Mouse (Mus musculus): ENCODE data around the gene Arcn1. TPM values are rescaled to one million over a fixed set of nuclear protein-coding genes. Genes with fewer than 3 reads are reported as not detected.

Gene Arcn1
- polyA plus RNA-seq, 1 experiment, result 86.7 TPM

DNA sequence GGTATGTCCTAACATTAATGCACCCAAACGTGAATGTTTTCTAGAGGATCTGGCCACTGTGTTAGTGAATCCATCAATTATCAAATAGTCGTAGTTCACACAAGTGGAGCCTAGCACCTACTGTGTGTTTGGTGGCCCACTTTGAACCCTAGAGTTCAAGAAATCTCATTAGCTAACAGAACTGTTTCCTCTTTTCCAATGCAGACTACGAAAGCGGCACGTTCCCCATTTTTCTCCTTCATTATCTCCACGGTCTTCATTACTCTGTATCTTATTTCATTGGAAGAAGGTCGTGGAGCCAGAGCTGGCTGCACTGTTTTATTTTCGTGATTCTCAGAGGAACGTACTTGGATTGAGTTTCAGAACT, 32.3 kb upstream of the Arcn1 start:
- no peak overlapping the region for H3K27ac ChIP-seq (ENCODE audit: insufficient read depth, low read depth, low read length)
- TF ChIP-seq CTCF (IDR thresholded peaks at IDR 0.05; ENCODE audit: low read depth, low read length), result no peak
- H3K4me3 ChIP-seq (ENCODE audit: insufficient read depth, low read length), result peak overlapping the region; percentile 64; the same call in 1 of the 2 replicates
- H3K4me1 ChIP-seq (ENCODE audit: control insufficient read depth, insufficient read depth, low read length), result peaks cover 17% of the 10 kb centered on the region; the same call in 1 of the 2 replicates

DNA sequence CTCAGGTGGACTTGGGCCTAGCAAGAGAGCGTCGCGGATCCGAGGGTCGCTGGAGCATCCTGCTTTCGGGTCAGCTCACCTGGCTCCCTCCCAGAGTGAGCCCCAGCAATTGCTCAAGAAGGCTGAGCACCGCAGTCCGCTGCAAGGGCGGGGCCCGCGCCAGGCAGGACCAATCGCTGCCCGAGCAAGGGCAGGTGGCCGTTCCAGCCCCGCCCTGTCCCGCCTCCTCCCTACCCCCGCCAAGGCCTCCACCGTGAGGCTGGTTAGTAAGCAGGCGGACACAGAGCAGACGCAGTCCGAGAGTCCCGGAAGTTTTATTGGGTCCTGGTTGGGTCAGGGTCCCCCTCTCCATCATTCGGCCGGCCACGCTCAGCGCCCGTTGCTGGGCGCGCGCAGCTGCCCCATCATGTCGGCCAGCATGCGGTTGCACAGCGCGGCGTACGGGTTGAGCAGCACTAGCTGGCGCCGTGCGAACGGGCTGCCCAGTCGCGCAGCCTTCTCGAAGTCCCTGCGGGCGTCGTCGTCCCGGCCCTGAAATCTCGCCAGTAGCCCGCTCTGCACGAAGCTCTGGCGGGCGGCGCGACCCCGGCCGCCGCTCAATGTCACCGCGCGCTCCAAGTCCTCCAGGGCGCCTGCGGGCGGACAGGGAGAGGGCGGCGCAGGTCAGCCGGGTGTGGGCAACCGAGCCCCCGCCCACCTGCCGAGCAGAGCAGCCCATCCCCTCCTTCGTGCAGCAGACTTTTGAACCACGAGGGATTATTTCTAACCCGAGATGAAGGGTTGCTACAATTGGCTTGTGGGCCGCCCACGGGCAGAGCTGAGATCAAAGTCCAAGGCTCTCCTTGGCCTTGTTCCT, 31.7 kb upstream of the Arcn1 start, which contains the start of gene Tmem25:
Tmem25 (minus strand) TSS at position 206 of the 856 bp plus-strand sequence.
- Histone ChIP-seq H3K27ac (ENCODE audit: insufficient read depth, low read depth, low read length) (no peak within 1 kb of the TSS), H3K4me1 (ENCODE audit: control insufficient read depth, insufficient read depth, low read length) (peaks cover 17% of the 10 kb centered on the region; the same call in 1 of the 2 replicates), H3K4me3 (ENCODE audit: insufficient read depth, low read length) (peak within 1 kb of the TSS; percentile 64)
- TF ChIP-seq CTCF (IDR thresholded peaks at IDR 0.05; ENCODE audit: low read depth, low read length) (no peak), POLR2A (IDR thresholded peaks at IDR 0.05; ENCODE audit: borderline replicate concordance, low read depth, low read length) (no peak)

DNA sequence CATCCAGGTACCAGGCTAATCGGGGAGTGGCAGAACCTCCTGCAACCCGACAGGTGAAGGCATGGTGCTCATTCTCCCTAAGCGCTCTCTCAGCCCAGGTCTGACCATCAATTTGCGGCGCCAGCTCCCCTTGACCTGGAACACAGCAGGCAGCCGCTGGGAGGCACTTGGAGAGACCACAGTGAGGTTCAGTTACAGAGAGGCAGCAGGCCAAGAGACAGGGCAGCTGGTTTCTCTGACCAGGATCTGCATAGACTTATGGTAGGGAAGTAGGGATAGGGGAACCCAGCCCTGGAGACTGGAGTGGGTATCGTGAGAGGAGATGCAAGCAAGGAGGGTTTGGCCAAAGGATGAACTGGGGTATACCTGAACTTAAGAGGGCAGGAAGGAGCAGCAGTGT, 30.7 kb upstream of the Arcn1 start:
- Histone ChIP-seq H3K4me1 (ENCODE audit: control insufficient read depth, insufficient read depth, low read length) (peaks cover 17% of the 10 kb centered on the region; the same call in 1 of the 2 replicates), H3K4me3 (ENCODE audit: insufficient read depth, low read length) (no peak overlapping the region), H3K27ac (ENCODE audit: insufficient read depth, low read depth, low read length) (no peak overlapping the region)
- TF ChIP-seq CTCF (IDR thresholded peaks at IDR 0.05; ENCODE audit: low read depth, low read length), result no peak

DNA sequence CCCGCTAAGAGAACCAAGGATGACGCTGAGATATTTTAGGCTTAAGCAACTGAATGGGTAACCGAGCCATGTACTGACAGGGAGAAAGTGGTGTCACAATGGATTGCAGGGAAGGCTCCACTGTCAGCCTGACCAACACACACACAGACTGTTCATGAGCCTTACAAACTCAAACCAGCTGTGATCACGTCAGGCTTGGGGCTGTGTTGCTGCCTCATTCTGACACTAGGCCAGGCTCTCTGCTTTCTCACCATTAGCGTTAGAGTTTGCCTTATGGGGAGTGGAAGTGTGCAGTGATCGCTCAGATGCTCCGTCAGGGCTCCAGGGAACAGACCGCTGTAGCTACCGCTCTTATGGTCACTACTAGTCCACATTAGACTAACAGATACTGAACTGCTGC, 25.2 kb upstream of the Arcn1 start:
- TF ChIP-seq CTCF (IDR thresholded peaks at IDR 0.05; ENCODE audit: low read depth, low read length) (no peak), POLR2A (IDR thresholded peaks at IDR 0.05; ENCODE audit: borderline replicate concordance, low read depth, low read length) (no peak)

DNA sequence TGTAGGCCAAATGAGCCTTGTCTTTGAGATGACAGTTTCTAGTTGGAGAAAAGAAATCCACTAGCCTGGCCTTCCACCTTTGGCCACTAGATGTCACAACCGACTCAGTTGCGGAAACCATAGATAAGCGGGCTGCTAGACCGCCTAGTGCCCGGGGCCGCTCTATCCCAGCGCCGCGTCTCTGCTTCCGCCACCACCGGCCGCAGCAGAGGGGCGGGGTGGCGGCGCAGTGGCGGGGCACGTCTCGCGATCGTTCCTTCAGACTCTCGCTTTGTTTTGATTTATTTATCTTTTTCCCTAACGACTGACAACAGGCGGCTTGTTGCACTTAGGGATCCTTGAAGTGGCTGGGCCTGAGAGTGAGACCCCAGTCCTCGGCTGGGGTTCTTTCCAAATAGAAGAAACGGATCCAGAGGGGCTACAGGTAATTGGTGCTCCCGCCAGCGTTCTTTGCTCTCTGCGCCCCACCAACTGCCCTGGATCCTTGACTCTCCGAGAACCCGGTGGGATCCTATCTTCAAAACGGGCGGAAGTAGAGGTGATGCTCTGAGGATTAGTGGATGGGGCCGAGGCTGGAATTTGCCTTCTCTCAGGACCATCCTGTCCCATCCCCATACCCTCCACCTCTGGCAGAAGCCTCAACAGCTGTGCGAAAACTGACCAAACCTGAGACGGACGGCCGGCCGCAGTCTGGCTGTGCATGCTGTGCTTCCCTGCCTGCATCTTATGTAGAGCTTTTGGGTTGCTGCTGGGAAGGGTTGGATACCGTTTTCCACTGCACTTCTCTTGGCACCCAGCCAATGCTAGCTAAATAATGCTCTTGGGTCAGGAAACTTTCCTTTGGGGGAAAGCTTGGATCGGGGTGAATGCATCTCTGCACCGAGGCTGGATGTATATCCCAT, 5.4 kb upstream of the Arcn1 start:
- TF ChIP-seq POLR2A (IDR thresholded peaks at IDR 0.05; ENCODE audit: borderline replicate concordance, low read depth, low read length) (no peak), CTCF (IDR thresholded peaks at IDR 0.05; ENCODE audit: low read depth, low read length) (no peak)
- Histone ChIP-seq H3K4me1 (ENCODE audit: control insufficient read depth, insufficient read depth, low read length) (peaks cover 7% of the 10 kb centered on the region), H3K4me3 (ENCODE audit: insufficient read depth, low read length) (peak overlapping the region; percentile 87), H3K27ac (ENCODE audit: insufficient read depth, low read depth, low read length) (peak overlapping the region; percentile 58)

More for the DNA sequence above, 25.2 kb upstream of the Arcn1 start:
- H3K4me3 ChIP-seq (ENCODE audit: insufficient read depth, low read length), result no peak overlapping the region
- H3K27ac ChIP-seq (ENCODE audit: insufficient read depth, low read depth, low read length), result no peak overlapping the region
- H3K4me1 ChIP-seq (ENCODE audit: control insufficient read depth, insufficient read depth, low read length), result no peaks in the 10 kb centered on the region

DNA sequence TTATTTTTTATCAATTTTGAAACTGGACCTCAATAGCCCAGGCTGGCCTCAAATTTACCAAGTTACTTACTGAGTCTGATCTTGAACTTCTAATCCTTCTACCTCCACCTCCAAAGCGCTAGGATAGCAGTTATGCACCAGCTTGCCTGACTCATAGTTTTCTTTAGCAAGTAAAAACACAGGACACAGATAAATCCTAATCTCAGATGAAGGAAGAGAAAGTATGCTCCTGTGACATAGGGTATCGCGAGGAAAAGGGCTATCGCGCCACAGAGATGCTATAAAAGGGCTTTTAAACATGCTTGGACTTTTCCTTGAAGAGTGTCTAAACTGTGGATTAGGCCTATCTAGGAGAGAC, 4.7 kb upstream of the Arcn1 start:
- no peak overlapping the region for H3K27ac ChIP-seq (ENCODE audit: insufficient read depth, low read depth, low read length)
- H3K4me3 ChIP-seq (ENCODE audit: insufficient read depth, low read length), result no peak overlapping the region
- peaks cover 7% of the 10 kb centered on the region for H3K4me1 ChIP-seq (ENCODE audit: control insufficient read depth, insufficient read depth, low read length)
- TF ChIP-seq POLR2A (IDR thresholded peaks at IDR 0.05; ENCODE audit: borderline replicate concordance, low read depth, low read length) (no peak), CTCF (IDR thresholded peaks at IDR 0.05; ENCODE audit: low read depth, low read length) (no peak)

DNA sequence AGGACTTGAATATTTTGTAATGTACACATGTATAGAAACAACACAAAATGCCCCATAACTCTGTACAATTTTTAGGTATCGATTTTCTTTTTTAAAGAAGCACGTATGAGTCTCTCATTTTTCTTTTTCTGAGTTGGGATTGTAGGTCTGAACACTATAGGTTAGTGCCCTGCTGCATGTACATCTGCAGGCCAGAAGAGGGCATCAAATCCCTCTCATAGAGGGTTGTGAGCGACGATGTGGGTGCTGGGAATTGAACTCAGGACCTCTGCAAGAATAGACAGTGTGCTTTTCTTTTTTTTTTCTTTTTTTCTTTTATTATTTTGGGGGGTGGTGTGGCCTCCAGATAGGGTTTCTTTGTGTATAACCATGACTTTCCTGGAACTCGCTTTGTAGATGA, 3.7 kb upstream of the Arcn1 start:
- no peak for TF ChIP-seq CTCF (IDR thresholded peaks at IDR 0.05; ENCODE audit: low read depth, low read length)
- TF ChIP-seq POLR2A (IDR thresholded peaks at IDR 0.05; ENCODE audit: borderline replicate concordance, low read depth, low read length), result no peak
- Histone ChIP-seq H3K4me1 (ENCODE audit: control insufficient read depth, insufficient read depth, low read length) (peaks cover 7% of the 10 kb centered on the region), H3K4me3 (ENCODE audit: insufficient read depth, low read length) (no peak overlapping the region), H3K27ac (ENCODE audit: insufficient read depth, low read depth, low read length) (no peak overlapping the region)

DNA sequence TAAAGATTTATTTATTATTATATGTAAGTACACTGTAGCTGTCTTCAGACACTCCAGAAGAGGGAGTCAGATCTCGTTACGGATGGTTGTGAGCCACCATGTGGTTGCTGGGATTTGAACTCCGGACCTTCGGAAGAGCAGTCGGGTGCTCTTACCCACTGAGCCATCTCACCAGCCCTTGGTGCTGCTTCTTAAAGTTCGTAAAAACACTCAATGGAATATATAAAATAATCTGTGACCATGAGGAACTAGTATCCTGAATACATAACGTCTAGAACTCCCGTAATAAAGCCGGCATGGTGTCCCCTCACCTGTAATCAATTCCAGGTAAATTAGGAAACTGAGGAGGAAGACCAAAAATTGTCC, 367 bp upstream of the Arcn1 start:
- Histone ChIP-seq H3K4me1 (ENCODE audit: control insufficient read depth, insufficient read depth, low read length) (peaks cover 14% of the 10 kb centered on the region), H3K27ac (ENCODE audit: insufficient read depth, low read depth, low read length) (peak overlapping the region; percentile 15; the same call in 1 of the 2 replicates), H3K4me3 (ENCODE audit: insufficient read depth, low read length) (peak overlapping the region; percentile 86)

DNA sequence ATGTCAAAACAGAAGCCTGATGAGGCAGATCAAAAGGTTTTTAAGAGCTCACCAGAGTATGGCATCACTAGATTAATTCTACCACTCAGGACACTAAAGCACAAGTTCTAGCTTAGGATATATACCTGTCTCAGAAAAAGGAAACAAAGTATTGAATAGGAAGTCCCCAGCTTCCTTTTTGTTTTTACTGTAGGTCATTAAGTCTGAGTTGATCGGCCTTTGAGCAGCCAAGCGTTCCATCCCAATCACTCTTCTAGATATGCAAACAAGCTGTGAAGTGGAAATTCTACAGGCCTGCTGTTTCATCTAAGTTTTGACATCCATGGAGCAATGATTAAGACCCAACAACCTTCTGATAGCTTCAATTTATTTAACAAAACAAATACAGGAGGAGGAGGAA, 6.8 kb downstream of the Arcn1 start:
- H3K4me1 ChIP-seq (ENCODE audit: control insufficient read depth, insufficient read depth, low read length), result peaks cover 16% of the 10 kb centered on the region
- H3K4me3 ChIP-seq (ENCODE audit: insufficient read depth, low read length), result no peak overlapping the region
- H3K27ac ChIP-seq (ENCODE audit: insufficient read depth, low read depth, low read length), result no peak overlapping the region
- TF ChIP-seq CTCF (IDR thresholded peaks at IDR 0.05; ENCODE audit: low read depth, low read length) (no peak), POLR2A (IDR thresholded peaks at IDR 0.05; ENCODE audit: borderline replicate concordance, low read depth, low read length) (no peak)

DNA sequence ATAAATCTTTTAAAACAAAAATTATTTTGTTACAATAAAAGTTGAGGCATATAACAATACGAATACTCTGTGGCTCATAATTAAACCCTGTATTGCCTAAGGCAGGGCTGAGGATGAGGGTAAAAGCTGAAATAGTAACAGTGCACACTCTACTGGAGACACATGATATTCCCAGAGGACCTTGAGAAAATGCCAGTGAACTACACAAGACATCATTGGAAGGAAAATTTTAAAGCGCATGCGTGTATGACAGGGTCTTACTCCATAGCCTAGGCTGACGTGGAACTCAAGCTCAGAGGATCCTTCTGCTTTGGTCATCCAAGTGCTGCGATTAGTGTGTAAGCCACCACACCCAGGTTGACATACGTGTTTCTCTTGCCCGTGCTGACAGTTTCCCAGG, 19.2 kb downstream of the Arcn1 start:
- no peak for TF ChIP-seq POLR2A (IDR thresholded peaks at IDR 0.05; ENCODE audit: borderline replicate concordance, low read depth, low read length)
- no peak for TF ChIP-seq CTCF (IDR thresholded peaks at IDR 0.05; ENCODE audit: low read depth, low read length)
- H3K27ac ChIP-seq (ENCODE audit: insufficient read depth, low read depth, low read length), result no peak overlapping the region
- no peaks in the 10 kb centered on the region for H3K4me1 ChIP-seq (ENCODE audit: control insufficient read depth, insufficient read depth, low read length)
- H3K4me3 ChIP-seq (ENCODE audit: insufficient read depth, low read length), result no peak overlapping the region
